Mouse (Mus musculus): ENCODE results near the gene Clpb. TPM values are rescaled to one million over a fixed set of nuclear protein-coding genes. Genes with fewer than 3 reads are reported as not detected.

Gene Clpb
- polyA plus RNA-seq, 1 experiment from 2014 or later: 45.8 TPM

GRCm38 (mm10) chr7:101767335-101767907, 104.0 kb downstream of the Clpb start:
- no peak for ATAC-seq (ENCODE audit: insufficient number of reproducible peaks, insufficient read depth, low FRiP score, low TSS enrichment, low read depth)
- no peak overlapping the region for H3K4me3 ChIP-seq
- H3K4me2 ChIP-seq: no peak overlapping the region
- no peaks in the 10 kb centered on the region for H3K27me3 ChIP-seq
- 78% methylated on average over 5 of the region's 5 CpGs for WGBS
- no peaks in the 10 kb centered on the region for H3K9me3 ChIP-seq
- peaks cover 29% of the 10 kb centered on the region for H3K36me3 ChIP-seq
- no peak overlapping the region for H3K27ac ChIP-seq
- peaks cover 27% of the 10 kb centered on the region for H3K4me1 ChIP-seq
- no peak overlapping the region for H3K9ac ChIP-seq

- ATAC-seq (ENCODE audit: insufficient number of reproducible peaks, insufficient read depth, low FRiP score, low TSS enrichment, low read depth): no peak
- 58% methylated on average over 7 of the region's 7 CpGs for WGBS
- Histone ChIP-seq H3K9ac (no peak overlapping the region), H3K27me3 (no peaks in the 10 kb centered on the region), H3K4me2 (no peak overlapping the region), H3K36me3 (peaks cover 26% of the 10 kb centered on the region), H3K4me3 (no peak overlapping the region), H3K9me3 (no peaks in the 10 kb centered on the region), H3K27ac (peak overlapping the region; percentile 39; the same call in 1 of the 2 replicates), H3K4me1 (peaks cover 36% of the 10 kb centered on the region)
Observed at GRCm38 (mm10) chr7:101770051-101770450, 106.6 kb downstream of the Clpb start.

GRCm38 (mm10) chr7:101771604-101772003, 108.2 kb downstream of the Clpb start:
- H3K27me3 ChIP-seq: no peaks in the 10 kb centered on the region
- H3K9ac ChIP-seq: no peak overlapping the region
- no peaks in the 10 kb centered on the region for H3K9me3 ChIP-seq
- peaks cover 36% of the 10 kb centered on the region for H3K4me1 ChIP-seq
- H3K36me3 ChIP-seq: peaks cover 23% of the 10 kb centered on the region
- H3K27ac ChIP-seq: no peak overlapping the region
- no peak overlapping the region for H3K4me3 ChIP-seq
- ATAC-seq (ENCODE audit: insufficient number of reproducible peaks, insufficient read depth, low FRiP score, low TSS enrichment, low read depth): no peak
- WGBS: 79% methylated on average over 1 of the region's 1 CpGs
- no peak overlapping the region for H3K4me2 ChIP-seq

GRCm38 (mm10) chr7:101772687-101773086, 109.3 kb downstream of the Clpb start:
- no peak overlapping the region for H3K9ac ChIP-seq
- no peak overlapping the region for H3K27ac ChIP-seq
- H3K9me3 ChIP-seq: no peaks in the 10 kb centered on the region
- H3K36me3 ChIP-seq: peaks cover 26% of the 10 kb centered on the region
- no peak overlapping the region for H3K4me3 ChIP-seq
- H3K4me1 ChIP-seq: peaks cover 36% of the 10 kb centered on the region
- H3K27me3 ChIP-seq: no peaks in the 10 kb centered on the region
- no peak for ATAC-seq (ENCODE audit: insufficient number of reproducible peaks, insufficient read depth, low FRiP score, low TSS enrichment, low read depth)
- H3K4me2 ChIP-seq: no peak overlapping the region
- 29% methylated on average over 8 of the region's 8 CpGs for WGBS

- Histone ChIP-seq H3K4me1 (peaks cover 12% of the 10 kb centered on the region), H3K9me3 (no peaks in the 10 kb centered on the region), H3K36me3 (peaks cover 39% of the 10 kb centered on the region), H3K27me3 (no peaks in the 10 kb centered on the region), H3K4me2 (no peak overlapping the region), H3K9ac (no peak overlapping the region), H3K27ac (no peak overlapping the region), H3K4me3 (no peak overlapping the region)
- ATAC-seq (ENCODE audit: insufficient number of reproducible peaks, insufficient read depth, low FRiP score, low TSS enrichment, low read depth): no peak
- WGBS: 90% methylated on average over 1 of the region's 1 CpGs
Observed at GRCm38 (mm10) chr7:101777053-101777452, 113.6 kb downstream of the Clpb start.

- Histone ChIP-seq H3K4me2 (peak within 1 kb of the TSS; percentile 58), H3K9ac (peak within 1 kb of the TSS; percentile 49; the same call in 1 of the 2 replicates), H3K36me3 (peaks cover 2% of the 10 kb centered on the region), H3K4me3 (peak within 1 kb of the TSS; percentile 40), H3K4me1 (peaks cover 32% of the 10 kb centered on the region), H3K27ac (no peak within 1 kb of the TSS), H3K9me3 (no peaks in the 10 kb centered on the region), H3K27me3 (peaks cover 71% of the 10 kb centered on the region)
- ATAC-seq (ENCODE audit: insufficient number of reproducible peaks, insufficient read depth, low FRiP score, low TSS enrichment, low read depth): no peak
- under 1% methylated on average over 43 of the region's 45 CpGs for WGBS
Observed at GRCm38 (mm10) chr7:101817861-101818401, 154.5 kb downstream of the Clpb start, which contains the start of gene Phox2a. TSS of gene Phox2a (plus strand) at chr7:101818313.

GRCm38 (mm10) chr7:101820295-101821030, 157.0 kb downstream of the Clpb start:
- Histone ChIP-seq H3K27me3 (peaks cover 86% of the 10 kb centered on the region), H3K4me3 (peak overlapping the region; percentile 44), H3K36me3 (peaks cover 25% of the 10 kb centered on the region), H3K4me1 (peaks cover 37% of the 10 kb centered on the region), H3K4me2 (peak overlapping the region; percentile 80), H3K27ac (no peak overlapping the region), H3K9me3 (no peaks in the 10 kb centered on the region), H3K9ac (0 out of 2 replicates have a peak overlapping the region, but pooled peaks have one; percentile 40)
- 3% methylated on average over 35 of the region's 35 CpGs for WGBS
- no peak for ATAC-seq (ENCODE audit: insufficient number of reproducible peaks, insufficient read depth, low FRiP score, low TSS enrichment, low read depth)

GRCm38 (mm10) chr7:101821571-101822501, 158.4 kb downstream of the Clpb start:
- under 1% methylated on average over 68 of the region's 71 CpGs for WGBS
- peak; percentile 54; the same call in 1 of the 2 replicates for ATAC-seq (ENCODE audit: insufficient number of reproducible peaks, insufficient read depth, low FRiP score, low TSS enrichment, low read depth)
- Histone ChIP-seq H3K36me3 (peaks cover 39% of the 10 kb centered on the region), H3K27me3 (peaks cover 76% of the 10 kb centered on the region), H3K4me1 (peaks cover 37% of the 10 kb centered on the region), H3K9me3 (no peaks in the 10 kb centered on the region), H3K4me2 (peak overlapping the region; percentile 80), H3K9ac (peak overlapping the region; percentile 65), H3K27ac (no peak overlapping the region), H3K4me3 (peak overlapping the region; percentile 44)

- H3K4me1 ChIP-seq: peaks cover 32% of the 10 kb centered on the region
- no peaks in the 10 kb centered on the region for H3K9me3 ChIP-seq
- H3K4me3 ChIP-seq: no peak overlapping the region
- no peak overlapping the region for H3K9ac ChIP-seq
- peak; percentile 6; the same call in 1 of the 2 replicates for ATAC-seq (ENCODE audit: insufficient number of reproducible peaks, insufficient read depth, low FRiP score, low TSS enrichment, low read depth)
- no peak overlapping the region for H3K27ac ChIP-seq
- H3K27me3 ChIP-seq: peaks cover 63% of the 10 kb centered on the region
- 34% methylated on average over 32 of the region's 32 CpGs for WGBS
- no peak overlapping the region for H3K4me2 ChIP-seq
- H3K36me3 ChIP-seq: peaks cover 51% of the 10 kb centered on the region
Observed at GRCm38 (mm10) chr7:101822836-101823757, 159.7 kb downstream of the Clpb start.

GRCm38 (mm10) chr7:101823758-101824630, 160.6 kb downstream of the Clpb start:
- Histone ChIP-seq H3K4me1 (peaks cover 27% of the 10 kb centered on the region), H3K4me2 (no peak overlapping the region), H3K9me3 (no peaks in the 10 kb centered on the region), H3K9ac (no peak overlapping the region), H3K36me3 (peaks cover 60% of the 10 kb centered on the region), H3K27ac (no peak overlapping the region), H3K4me3 (no peak overlapping the region), H3K27me3 (peaks cover 54% of the 10 kb centered on the region)
- WGBS: 77% methylated on average over 18 of the region's 18 CpGs
- no peak for ATAC-seq (ENCODE audit: insufficient number of reproducible peaks, insufficient read depth, low FRiP score, low TSS enrichment, low read depth)
